Mouse (Mus musculus) adrenal gland (tissue): ENCODE data around the gene Pibf1.

Experiments used
- intact Hi-C: fragments of 180-260 bp; cut with DNase I; formaldehyde crosslinking; loops from one replicate; pipeline ENCODE4 v1.15.1; 2025
- long read RNA-seq, 2 experiments: library from polyadenylated mRNA; unstranded; transcript quantifications; one replicate each; pipeline ENCODE4 v2.0.0; 2020; ENCODE audit warnings: borderline replicate concordance in 1 of 2; ENCODE audit not compliant: insufficient replicate concordance in 1 of 2

The Pibf1 gene
- long read RNA-seq, experiment 1, partial matches to known transcripts: 2 of 7 reads
- long read RNA-seq, experiment 1, other reads (novel, unspliced or antisense): 4 of 7 reads
- long read RNA-seq, experiment 2, partial matches to known transcripts: 3 of 9 reads
- long read RNA-seq, experiment 2, other reads (novel, unspliced or antisense): 4 of 9 reads

- intact Hi-C loops: no loop called here
Measured at GRCm38 (mm10) chr14:99099267-99099966, at the start of gene Pibf1, which contains the start of gene Dis3. Pibf1 (plus strand) TSS chr14:99099424. Dis3 (minus strand) TSS chr14:99099770.

- intact Hi-C loops: no loop called here
Measured at GRCm38 (mm10) chr14:99058959-99059586, 40.2 kb upstream of the Pibf1 start.

DNA sequence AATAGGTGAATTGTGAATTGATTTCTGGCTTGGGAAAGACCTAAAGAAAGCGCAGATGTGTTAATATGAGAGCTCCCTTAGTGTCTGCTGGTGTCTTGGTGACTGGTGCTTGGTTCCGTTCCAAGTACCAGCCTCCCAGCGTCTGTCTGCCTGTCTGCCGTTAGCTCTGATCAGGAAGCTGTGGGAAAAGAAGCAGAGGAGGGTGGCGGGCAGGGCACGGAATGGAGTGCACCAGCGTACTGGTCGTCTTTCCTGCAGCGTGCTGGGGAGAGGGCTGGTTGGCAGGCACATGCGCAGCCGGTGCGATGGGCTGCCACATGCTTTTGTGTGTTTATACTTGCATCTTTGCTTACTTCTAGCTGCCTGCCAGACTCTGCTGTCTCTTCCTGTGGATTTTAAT is 38.6 kb upstream of the Pibf1 start:
- intact Hi-C loops: no loop called here

DNA sequence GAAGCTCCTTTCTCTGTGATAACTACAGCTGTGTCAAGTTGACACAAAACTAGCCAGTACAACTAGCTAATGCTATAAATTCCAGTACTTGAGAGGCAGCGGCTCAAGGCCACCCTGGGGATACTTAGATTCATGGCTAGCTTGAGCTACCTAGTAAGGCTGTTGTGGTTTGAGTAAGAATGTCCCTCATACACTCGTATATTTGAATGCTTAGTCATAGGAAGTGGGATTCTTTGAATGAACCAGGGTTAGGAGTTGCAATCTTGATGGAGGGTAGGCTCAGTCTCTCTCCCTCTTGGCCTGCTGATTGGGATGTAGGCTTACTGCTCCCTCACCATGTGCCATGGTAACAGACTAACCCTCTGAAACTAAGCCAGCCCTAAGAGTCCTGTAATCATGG is 36.1 kb upstream of the Pibf1 start:
- intact Hi-C loops: no loop called here

DNA sequence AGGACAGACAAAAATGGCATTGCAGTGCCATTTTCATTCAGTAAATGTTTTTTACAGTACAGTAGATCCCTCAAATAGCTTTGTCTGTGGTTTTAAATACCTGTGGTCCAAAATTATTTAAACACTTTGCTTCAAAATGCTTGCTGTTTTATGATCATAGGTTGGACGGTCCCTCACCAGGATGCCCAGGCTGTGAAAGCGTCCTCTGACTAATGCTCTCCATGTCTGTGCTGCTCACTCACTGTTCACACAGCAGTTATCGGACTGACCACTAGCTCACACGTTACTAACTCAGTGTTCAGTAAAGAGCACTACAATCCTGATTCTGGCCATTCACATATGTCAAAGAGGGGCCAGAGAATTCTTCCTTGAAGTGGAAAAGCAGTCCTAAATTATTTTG is 28.1 kb upstream of the Pibf1 start:
- intact Hi-C loops: no loop called here

DNA sequence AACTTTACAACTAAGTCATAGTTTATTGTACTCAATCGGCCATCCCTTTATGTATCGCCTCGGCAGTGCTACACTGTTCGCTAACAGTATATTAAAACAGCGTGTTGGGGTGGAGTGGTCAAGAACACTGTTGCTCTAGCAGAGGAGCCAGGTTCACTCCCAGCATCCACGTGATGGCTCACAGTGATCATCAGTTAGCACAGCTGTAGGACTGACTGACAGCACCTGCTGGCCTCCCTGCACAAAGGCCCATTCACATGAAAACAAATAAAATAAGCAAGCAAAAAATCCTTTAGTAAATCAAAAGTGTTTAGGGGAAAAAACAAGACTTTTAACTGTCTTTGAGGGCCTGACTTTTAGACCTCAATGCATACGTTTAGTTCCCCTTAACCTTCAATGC is 10.3 kb upstream of the Pibf1 start:
- intact Hi-C loops: no loop called here

- intact Hi-C loops: loop anchor here (5.0 kb wide), 1 partner anchor 48 kb away; no protein-coding TSS in a partner anchor
Measured at GRCm38 (mm10) chr14:99099967-99100587, 853 bp downstream of the Pibf1 start.

DNA sequence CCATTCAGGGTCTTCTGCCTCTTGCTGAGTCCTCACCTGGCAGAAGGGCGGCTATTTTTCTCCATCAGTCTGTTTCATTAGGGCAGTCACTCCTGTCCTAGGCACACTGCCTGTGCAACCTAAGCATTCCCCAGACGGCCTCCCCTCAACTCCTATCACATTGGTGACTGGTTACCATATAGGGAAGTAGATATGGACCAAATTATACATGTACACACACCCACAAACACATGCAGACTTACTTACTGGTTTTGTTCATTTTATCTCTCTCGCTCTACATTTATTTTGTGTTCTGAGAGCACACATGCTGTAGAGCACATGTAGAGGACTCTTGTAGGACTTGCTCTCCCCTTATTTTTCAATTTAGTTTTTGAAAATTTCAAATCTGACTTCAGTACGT is 3.8 kb downstream of the Pibf1 start:
- intact Hi-C loops: loop anchor here (5.0 kb wide), 1 partner anchor 51 kb away; no protein-coding TSS in a partner anchor

DNA sequence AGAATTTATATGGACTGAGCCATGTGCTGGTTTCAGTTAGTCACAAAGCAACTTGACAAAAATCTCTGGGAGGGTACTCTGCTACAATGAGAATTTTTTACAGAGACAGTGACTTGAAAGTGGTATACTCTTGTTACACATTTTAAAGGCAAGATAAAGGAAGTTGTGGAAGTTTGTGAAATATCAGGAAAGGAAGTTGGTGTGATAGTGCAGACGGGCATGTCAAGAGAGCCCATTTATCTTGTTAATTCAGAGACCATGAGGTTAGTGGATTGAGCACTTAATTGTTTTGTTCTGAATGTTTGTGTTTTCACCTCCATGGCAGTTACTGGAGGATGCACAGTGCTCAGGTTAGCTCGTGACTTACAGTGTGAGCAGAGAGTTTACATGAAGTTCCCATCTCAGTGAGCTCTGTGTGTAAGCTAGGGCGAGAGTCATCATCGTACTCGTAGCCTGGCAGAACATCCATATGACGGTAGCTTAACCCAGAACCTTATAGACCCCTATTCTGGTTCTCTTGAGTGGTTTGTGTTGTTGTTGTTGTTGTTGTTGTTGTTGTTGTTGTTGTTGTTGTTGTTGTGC is 5.4 kb downstream of the Pibf1 start:
- intact Hi-C loops: loop anchor here (5.0 kb wide), 1 partner anchor 52 kb away; no protein-coding TSS in a partner anchor

- intact Hi-C loops: no loop called here
Measured at GRCm38 (mm10) chr14:99106671-99107070, 7.4 kb downstream of the Pibf1 start.

DNA sequence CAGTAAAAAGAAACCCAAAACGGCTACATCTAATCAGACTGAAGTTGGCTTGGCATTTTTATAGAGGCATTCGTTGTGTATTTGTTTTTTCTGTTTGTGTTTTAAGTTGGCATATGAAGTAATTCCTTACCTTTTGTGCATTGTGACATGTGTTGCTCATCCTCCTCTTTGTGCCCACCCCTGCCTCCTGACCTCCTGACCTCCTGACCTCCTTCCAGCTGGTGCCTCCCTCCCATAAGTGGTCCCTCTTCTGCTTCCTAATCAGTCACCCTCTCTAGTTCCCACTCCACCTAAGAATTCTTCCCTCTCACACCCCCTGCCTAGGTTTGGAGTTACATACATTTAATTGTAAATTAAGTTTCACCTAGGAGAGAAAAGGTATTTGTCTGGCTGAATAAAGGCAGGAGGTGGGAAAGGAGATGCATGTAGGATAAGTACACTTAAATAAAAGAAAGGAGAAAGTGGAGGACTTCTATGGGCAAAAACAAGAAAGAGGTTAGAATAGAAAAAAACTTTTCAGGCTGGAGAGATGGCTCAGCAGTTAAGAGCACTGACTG is 8.5 kb downstream of the Pibf1 start:
- intact Hi-C loops: no loop called here

- intact Hi-C loops: no loop called here
Measured at GRCm38 (mm10) chr14:99108762-99109161, 9.5 kb downstream of the Pibf1 start.

- intact Hi-C loops: no loop called here
Measured at GRCm38 (mm10) chr14:99117576-99117975, 18.4 kb downstream of the Pibf1 start.

GRCm38 (mm10) chr14:99121584-99122339 is 22.5 kb downstream of the Pibf1 start:
- intact Hi-C loops: no loop called here

GRCm38 (mm10) chr14:99124076-99124475 is 24.9 kb downstream of the Pibf1 start:
- intact Hi-C loops: no loop called here

DNA sequence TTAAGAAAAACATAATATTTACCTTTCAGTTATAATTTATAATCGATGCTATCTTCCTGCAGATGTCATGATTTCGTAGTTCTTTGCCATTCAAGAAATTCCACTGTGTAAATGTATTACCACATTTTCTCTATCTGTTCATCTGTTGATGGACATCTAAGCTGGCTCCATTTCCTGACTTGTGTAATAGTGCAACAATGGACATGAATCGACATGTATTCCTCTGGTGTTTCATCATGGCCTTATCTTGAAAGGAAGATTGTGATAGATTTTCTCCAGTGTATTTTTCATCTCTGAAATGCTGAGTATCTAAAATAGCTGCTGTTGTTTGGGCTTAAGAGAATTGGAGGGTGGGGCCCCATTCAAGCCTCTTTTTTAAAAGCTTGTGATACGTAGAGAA is 27.5 kb downstream of the Pibf1 start:
- intact Hi-C loops: no loop called here

DNA sequence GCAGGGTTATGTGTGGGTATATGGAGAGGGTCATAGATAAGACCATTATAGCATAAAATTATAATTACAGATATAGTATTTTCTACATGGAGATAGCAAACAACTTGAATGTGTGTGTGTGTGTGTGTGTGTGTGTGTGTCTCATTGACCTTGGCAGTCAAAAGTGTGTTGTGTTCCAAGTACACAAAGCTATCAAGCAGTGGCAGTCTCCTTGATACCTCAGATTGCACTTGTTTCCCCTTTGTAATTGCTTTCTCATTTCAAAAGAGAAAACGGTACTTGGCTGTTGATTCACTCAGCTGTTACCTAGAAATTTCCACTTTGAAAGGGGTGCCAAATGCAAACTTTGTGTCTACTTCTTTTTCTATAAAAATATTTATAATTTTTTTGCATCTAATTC is 28.3 kb downstream of the Pibf1 start:
- intact Hi-C loops: no loop called here

DNA sequence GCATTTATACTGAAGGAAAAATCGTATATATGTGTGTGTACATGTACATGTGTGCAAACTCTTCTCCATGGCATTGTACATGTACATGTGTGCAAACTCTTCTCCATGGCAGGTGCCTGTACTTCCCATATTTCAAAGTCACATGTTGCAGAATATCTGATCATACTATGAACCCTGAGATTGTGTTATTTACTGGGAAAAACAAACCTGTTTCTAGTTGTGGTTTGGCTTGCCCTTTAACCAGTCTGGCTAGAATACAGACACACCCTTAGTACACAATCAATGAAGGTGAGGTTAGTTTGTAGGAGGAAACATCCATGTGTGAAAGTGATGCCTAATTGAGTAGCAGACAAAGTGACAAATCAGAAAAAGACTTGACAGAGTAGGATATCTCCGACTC is 29.8 kb downstream of the Pibf1 start:
- intact Hi-C loops: no loop called here

DNA sequence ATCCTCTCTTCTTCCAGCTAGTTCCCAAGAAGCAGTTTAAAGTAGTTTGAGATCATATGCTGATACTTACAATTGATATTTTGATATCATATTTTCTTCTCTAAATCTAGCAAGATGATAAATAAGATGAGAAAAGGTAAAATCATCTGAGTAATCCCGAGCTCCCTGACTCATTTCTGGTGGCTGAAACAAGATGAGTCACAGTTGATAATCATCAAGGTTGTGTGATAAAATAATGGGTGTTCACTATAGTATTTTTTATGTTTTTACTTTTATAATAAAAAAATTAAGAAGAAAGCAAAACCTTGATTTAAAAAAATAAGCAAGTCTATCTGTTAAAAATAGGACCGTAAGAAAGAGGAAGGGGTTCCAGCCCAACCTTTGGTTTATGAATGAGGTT is 34.8 kb downstream of the Pibf1 start:
- intact Hi-C loops: no loop called here

DNA sequence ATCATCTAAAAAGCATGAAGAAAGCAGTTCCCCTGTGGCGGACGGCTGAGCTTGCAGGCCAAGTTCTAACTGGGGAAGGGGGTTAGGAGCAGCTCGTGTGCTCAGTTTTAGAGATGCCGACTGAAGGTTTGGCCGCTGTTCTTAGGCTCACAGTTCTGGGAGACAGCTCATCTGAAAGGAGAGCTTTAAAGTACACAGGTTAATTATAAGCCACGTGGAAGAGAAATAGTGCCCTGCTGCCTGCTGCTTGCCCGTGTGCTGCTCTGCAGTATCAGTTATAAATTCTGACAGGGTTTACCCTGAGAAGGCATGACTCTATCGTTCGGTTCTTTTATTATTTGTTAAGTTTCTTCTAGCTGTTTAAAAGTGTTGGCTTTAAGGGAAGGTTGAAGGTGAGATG is 36.5 kb downstream of the Pibf1 start:
- intact Hi-C loops: no loop called here

DNA sequence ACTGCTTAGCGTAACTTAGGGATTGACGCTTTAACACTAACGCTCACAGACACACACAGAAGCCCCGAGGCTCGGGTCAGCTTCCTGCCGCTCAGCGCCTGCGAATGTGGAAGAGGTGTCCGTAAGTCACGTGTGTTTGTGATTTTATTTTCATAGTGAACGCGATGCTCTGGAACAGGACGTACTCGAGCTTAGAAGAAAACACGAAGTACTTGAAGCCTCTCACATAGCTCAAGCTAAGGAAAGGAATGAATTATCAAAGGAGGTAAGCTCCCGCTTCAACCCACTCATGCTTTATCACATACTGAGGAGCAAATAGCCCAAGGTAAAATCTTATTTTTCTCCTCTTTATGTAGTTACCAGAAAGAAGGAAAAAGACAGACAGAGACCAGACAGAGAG is 37.1 kb downstream of the Pibf1 start:
- intact Hi-C loops: no loop called here
